Mouse (Mus musculus): Measurements from ENCODE around the gene Hist1h2bg. TPM values are rescaled to one million over a fixed set of nuclear protein-coding genes. Genes with fewer than 3 reads are reported as not detected.
A peak's percentile ranks its signal among the peaks of the same experiment; 100 is the strongest.

Hist1h2bg gene
- total and polyA plus RNA-seq, 3 experiments, result 14.7 to 2,580 TPM; not detected in 1

DNA sequence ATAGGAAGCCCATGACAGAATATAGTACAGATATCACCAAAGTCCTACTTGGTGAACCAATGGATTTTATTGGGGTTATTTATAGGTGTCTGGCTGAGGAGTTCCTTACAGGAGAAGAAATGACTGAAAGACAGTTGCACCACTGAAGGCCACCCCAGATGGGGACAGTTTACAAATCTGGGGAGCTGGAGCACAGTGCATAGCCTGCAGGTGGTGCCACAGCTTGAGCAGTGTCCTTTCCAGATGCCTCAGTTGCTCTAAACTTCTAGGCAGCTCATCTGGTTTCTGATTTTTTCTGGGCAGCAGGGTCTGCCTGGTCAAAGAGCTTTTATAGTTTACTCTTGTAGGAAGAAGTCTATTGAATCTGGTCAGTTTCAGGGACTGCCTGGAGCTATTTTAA is 38.6 kb downstream of the Hist1h2bg start:
- no peak overlapping the region for H3K27ac ChIP-seq (ENCODE audit: control insufficient read depth, low read depth, low read length)
- no peaks in the 10 kb centered on the region for H3K27me3 ChIP-seq (ENCODE audit: control insufficient read depth in 1 of 2, insufficient read depth in 2 of 2, low read length in 2 of 2)
- H3K36me3 ChIP-seq (ENCODE audit: control insufficient read depth in 1 of 2, insufficient read depth in 2 of 2, low read length in 2 of 2), result peaks cover 0 to 12% of the 10 kb centered on the region in 2 experiments; a peak in 2 of 4 replicates
- no peak overlapping the region for H3K9ac ChIP-seq (ENCODE audit: control insufficient read depth, low read depth, low read length, poor library complexity, severe bottlenecking)
- no peak for TF ChIP-seq JUND (IDR thresholded peaks at IDR 0.05; ENCODE audit: low read depth, low read length)
- TF ChIP-seq MXI1 (IDR thresholded peaks at IDR 0.05; ENCODE audit: low read depth, low read length), result no peak
- TF ChIP-seq ELF1 (IDR thresholded peaks at IDR 0.05; ENCODE audit: low read depth, low read length), result no peak
- TF ChIP-seq TAL1 (IDR thresholded peaks at IDR 0.05; ENCODE audit: low read length), result no peak
- no peak for TF ChIP-seq EP300 (IDR thresholded peaks at IDR 0.05; ENCODE audit: low read depth in 1 of 2, low read length in 2 of 2)
- no peak for TF ChIP-seq CTCF (IDR thresholded peaks at IDR 0.05 in 2 of 3, conservative IDR thresholded peaks at IDR 0.05 in 1 of 3; ENCODE audit: control insufficient read depth in 1 of 3, insufficient read depth in 1 of 3, low read depth in 2 of 3, low read length in 3 of 3, poor library complexity in 1 of 3, severe bottlenecking in 1 of 3)
- H3K4me3 ChIP-seq (ENCODE audit: control insufficient read depth in 1 of 2, insufficient read depth in 1 of 2, low read depth in 2 of 2, low read length in 2 of 2), result no peak overlapping the region
- peaks cover 0 to 8% of the 10 kb centered on the region in 2 experiments; a peak in 2 of 4 replicates for H3K4me1 ChIP-seq (ENCODE audit: control insufficient read depth in 1 of 2, insufficient read depth in 2 of 2, low read length in 2 of 2)
- DNase-seq (ENCODE audit: low read depth, low spot score), result no peak
- no peaks in the 10 kb centered on the region for H3K79me2 ChIP-seq (ENCODE audit: control insufficient read depth, insufficient read depth, low read length, poor library complexity)
- H3K9me3 ChIP-seq (replicated peaks; ENCODE audit: insufficient read depth, low read length), result no peaks in the 10 kb centered on the region

DNA sequence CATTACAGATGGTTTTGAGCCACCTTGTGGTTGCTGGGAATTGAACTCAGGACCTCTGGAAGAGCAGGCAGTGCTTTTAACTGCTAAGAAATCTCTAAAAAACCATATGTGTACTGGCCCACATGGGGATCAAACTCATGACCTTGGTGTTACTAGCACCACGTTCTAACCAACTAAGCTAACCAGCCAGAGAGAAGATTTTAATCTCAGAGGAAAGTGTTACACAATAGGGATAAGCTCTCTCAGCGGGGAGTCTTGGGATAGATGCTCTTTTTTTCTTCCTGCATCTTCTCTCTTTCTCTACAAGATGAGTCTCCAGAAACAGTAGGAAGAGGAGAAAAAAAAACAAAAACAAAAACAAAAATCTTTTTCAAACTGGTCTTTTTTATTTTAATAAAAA is 39.2 kb downstream of the Hist1h2bg start:
- no peak for DNase-seq (ENCODE audit: low read depth, low spot score)
- Histone ChIP-seq H3K4me1 (ENCODE audit: control insufficient read depth in 1 of 2, insufficient read depth in 2 of 2, low read length in 2 of 2) (peaks cover 0 to 8% of the 10 kb centered on the region in 2 experiments; a peak in 2 of 4 replicates), H3K9ac (ENCODE audit: control insufficient read depth, low read depth, low read length, poor library complexity, severe bottlenecking) (no peak overlapping the region), H3K27me3 (ENCODE audit: control insufficient read depth in 1 of 2, insufficient read depth in 2 of 2, low read length in 2 of 2) (no peaks in the 10 kb centered on the region), H3K4me3 (ENCODE audit: control insufficient read depth in 1 of 2, insufficient read depth in 1 of 2, low read depth in 2 of 2, low read length in 2 of 2) (no peak overlapping the region), H3K9me3 (replicated peaks; ENCODE audit: insufficient read depth, low read length) (no peaks in the 10 kb centered on the region), H3K36me3 (ENCODE audit: control insufficient read depth in 1 of 2, insufficient read depth in 2 of 2, low read length in 2 of 2) (peaks cover 0 to 12% of the 10 kb centered on the region in 2 experiments; a peak in 2 of 4 replicates), H3K79me2 (ENCODE audit: control insufficient read depth, insufficient read depth, low read length, poor library complexity) (no peaks in the 10 kb centered on the region), H3K27ac (ENCODE audit: control insufficient read depth, low read depth, low read length) (no peak overlapping the region)
- TF ChIP-seq EP300 (IDR thresholded peaks at IDR 0.05; ENCODE audit: low read depth in 1 of 2, low read length in 2 of 2) (no peak), ETS1 (IDR thresholded peaks at IDR 0.05; ENCODE audit: low read depth, low read length) (no peak), TBP (IDR thresholded peaks at IDR 0.05; ENCODE audit: low read depth, low read length) (peak; percentile 86), SIN3A (IDR thresholded peaks at IDR 0.05; ENCODE audit: low read length) (no peak), MYB (IDR thresholded peaks at IDR 0.05; ENCODE audit: low read depth, low read length) (no peak)

DNA sequence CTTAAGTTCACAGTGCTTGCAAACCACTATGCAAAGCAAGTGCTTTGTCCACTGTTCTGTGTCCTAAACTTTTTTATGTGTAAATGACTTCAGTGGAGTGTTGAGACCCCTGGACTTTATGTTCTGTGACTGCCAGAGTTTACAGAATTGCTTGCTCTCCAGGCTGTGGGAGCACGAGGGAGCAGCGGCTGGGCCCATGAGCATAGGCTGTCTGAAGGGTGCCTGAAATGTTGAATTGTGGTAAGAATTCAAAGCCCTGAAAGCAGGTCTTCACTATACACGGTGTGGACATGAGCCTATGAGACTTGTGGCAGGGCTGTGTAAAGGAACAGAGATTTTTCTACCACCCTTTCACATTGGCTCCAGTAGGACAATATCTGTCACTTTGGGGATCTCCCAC is 40.4 kb downstream of the Hist1h2bg start:
- no peak for DNase-seq (ENCODE audit: low read depth, low spot score)
- no peak for TF ChIP-seq CHD1 (IDR thresholded peaks at IDR 0.05; ENCODE audit: low read depth, low read length)
- no peak for TF ChIP-seq GATA1 (IDR thresholded peaks at IDR 0.05; ENCODE audit: low read depth, low read length)
- no peak for TF ChIP-seq JUND (IDR thresholded peaks at IDR 0.05; ENCODE audit: low read depth, low read length)
- TF ChIP-seq TCF12 (IDR thresholded peaks at IDR 0.05; ENCODE audit: low read depth, low read length), result no peak
- no peak for TF ChIP-seq MYB (IDR thresholded peaks at IDR 0.05; ENCODE audit: low read depth, low read length)
- no peak overlapping the region for H3K9ac ChIP-seq (ENCODE audit: control insufficient read depth, low read depth, low read length, poor library complexity, severe bottlenecking)
- H3K79me2 ChIP-seq (ENCODE audit: control insufficient read depth, insufficient read depth, low read length, poor library complexity), result no peaks in the 10 kb centered on the region
- H3K27me3 ChIP-seq (ENCODE audit: control insufficient read depth in 1 of 2, insufficient read depth in 2 of 2, low read length in 2 of 2), result no peaks in the 10 kb centered on the region
- H3K4me3 ChIP-seq (ENCODE audit: control insufficient read depth in 1 of 2, insufficient read depth in 1 of 2, low read depth in 2 of 2, low read length in 2 of 2), result no peak overlapping the region
- peaks cover 0 to 8% of the 10 kb centered on the region in 2 experiments; a peak in 2 of 4 replicates for H3K4me1 ChIP-seq (ENCODE audit: control insufficient read depth in 1 of 2, insufficient read depth in 2 of 2, low read length in 2 of 2)
- no peak overlapping the region for H3K27ac ChIP-seq (ENCODE audit: control insufficient read depth, low read depth, low read length)
- peaks cover 0 to 12% of the 10 kb centered on the region in 2 experiments; a peak in 2 of 4 replicates for H3K36me3 ChIP-seq (ENCODE audit: control insufficient read depth in 1 of 2, insufficient read depth in 2 of 2, low read length in 2 of 2)
- H3K9me3 ChIP-seq (replicated peaks; ENCODE audit: insufficient read depth, low read length), result no peaks in the 10 kb centered on the region
